Mouse (Mus musculus) heart, embryonic 16.5 days (tissue): Measurements from ENCODE around the gene Vasn. TPM values are rescaled to one million over a fixed set of nuclear protein-coding genes. Genes with fewer than 3 reads are reported as not detected.

ENCODE experiments used
- ATAC-seq: fragments of 200-750 bp; cut with Nextera tagmentation; replicated peaks from 2 replicates; pipeline ENCODE4 v1.8.0; 2017; ENCODE audit warnings: moderate number of reproducible peaks; ENCODE audit not compliant: insufficient read depth, low FRiP score; ENCODE audit errors: extremely low read depth
- H3K27ac ChIP-seq: fragments of 300-500 bp; sonication (generic); 2 replicates; pipeline ENCODE4 v1.5.1; 2014; ENCODE audit warnings: mild to moderate bottlenecking, low read length, control low read depth, moderate library complexity
- H3K27me3 ChIP-seq: fragments of 300-500 bp; sonication (generic); 2 replicates; pipeline ENCODE4 v1.6.1; 2014; ENCODE audit warnings: low read length, mixed read lengths; ENCODE audit not compliant: control insufficient read depth, insufficient read depth
- H3K36me3 ChIP-seq: fragments of 300-500 bp; sonication (generic); 2 replicates; pipeline ENCODE4 v1.6.1; 2014; ENCODE audit not compliant: control insufficient read depth, insufficient read depth
- H3K4me1 ChIP-seq: fragments of 300-500 bp; sonication (generic); 2 replicates; pipeline ENCODE4 v1.6.1; 2014; ENCODE audit warnings: low read length, mixed read lengths; ENCODE audit not compliant: control insufficient read depth, insufficient read depth
- H3K4me2 ChIP-seq: fragments of 300-500 bp; sonication (generic); 2 replicates; pipeline ENCODE4 v1.6.1; 2014; ENCODE audit warnings: low read depth, mild to moderate bottlenecking, control low read depth, low read length
- H3K4me3 ChIP-seq: fragments of 300-500 bp; sonication (generic); 2 replicates; pipeline ENCODE4 v1.5.1; 2014; ENCODE audit warnings: mild to moderate bottlenecking, control low read depth, low read length
- H3K9ac ChIP-seq: fragments of 300-500 bp; sonication (generic); 2 replicates; pipeline ENCODE4 v1.6.1; 2014; ENCODE audit warnings: low read length, control low read depth
- H3K9me3 ChIP-seq: fragments of 300-500 bp; sonication (generic); replicated peaks from 2 replicates; pipeline ENCODE4 v1.6.1; 2016; ENCODE audit warnings: low read length; ENCODE audit not compliant: control insufficient read depth
- WGBS: fragments of 180-500 bp; shearing (Covaris S2); extraction: QIAGEN DNeasy Blood & Tissue Kit; methylation state at CpG from one replicate; pipeline ENCODE4 v1.1.7; 2014; 5-methylcytosine and 5-hydroxymethylcytosine counted together
- polyA plus RNA-seq: library from polyadenylated mRNA; unstranded; fragments of >200 nt; fragmentation: Nextera tagmentation; extraction: Ambion mirVana; gene quantifications from 2 replicates; pipeline ENCODE4 v1.2.1, GENCODE M21; 2015

The Vasn gene
- polyA plus RNA-seq, 1 experiment from 2014 or later: 15.7 TPM

GRCm38 (mm10) chr16:4597296-4597695, 42.4 kb upstream of the Vasn start:
- no peak overlapping the region for H3K4me3 ChIP-seq
- H3K4me1 ChIP-seq: peaks cover 77% of the 10 kb centered on the region
- no peaks in the 10 kb centered on the region for H3K27me3 ChIP-seq
- H3K9me3 ChIP-seq: no peaks in the 10 kb centered on the region
- ATAC-seq: no peak
- 54% methylated on average over 7 of the region's 7 CpGs for WGBS
- 0 out of 2 replicates have a peak overlapping the region, but pooled peaks have one; percentile 8 for H3K4me2 ChIP-seq
- H3K36me3 ChIP-seq: no peaks in the 10 kb centered on the region
- H3K27ac ChIP-seq: peak overlapping the region; percentile 6
- H3K9ac ChIP-seq: no peak overlapping the region

GRCm38 (mm10) chr16:4598041-4598440, 41.7 kb upstream of the Vasn start:
- H3K9ac ChIP-seq: no peak overlapping the region; the same call in 1 of the 2 replicates
- no peak overlapping the region for H3K4me2 ChIP-seq
- H3K36me3 ChIP-seq: no peaks in the 10 kb centered on the region
- H3K27me3 ChIP-seq: no peaks in the 10 kb centered on the region
- 76% methylated on average over 5 of the region's 5 CpGs for WGBS
- H3K4me3 ChIP-seq: no peak overlapping the region
- no peak overlapping the region for H3K27ac ChIP-seq
- no peak for ATAC-seq
- H3K9me3 ChIP-seq: no peaks in the 10 kb centered on the region
- H3K4me1 ChIP-seq: peaks cover 78% of the 10 kb centered on the region

- no peak for ATAC-seq
- peaks cover 84% of the 10 kb centered on the region for H3K4me1 ChIP-seq
- peak overlapping the region; percentile 34 for H3K27ac ChIP-seq
- H3K36me3 ChIP-seq: no peaks in the 10 kb centered on the region
- H3K4me3 ChIP-seq: no peak overlapping the region
- no peak overlapping the region for H3K4me2 ChIP-seq
- WGBS: 31% methylated on average over 6 of the region's 6 CpGs
- H3K9me3 ChIP-seq: no peaks in the 10 kb centered on the region
- no peaks in the 10 kb centered on the region for H3K27me3 ChIP-seq
- H3K9ac ChIP-seq: peak overlapping the region; percentile 38; the same call in 1 of the 2 replicates
Measured at GRCm38 (mm10) chr16:4598891-4599543, 40.7 kb upstream of the Vasn start.

GRCm38 (mm10) chr16:4599616-4600015, 40.1 kb upstream of the Vasn start:
- Histone ChIP-seq H3K9ac (no peak overlapping the region), H3K4me2 (no peak overlapping the region), H3K4me1 (peaks cover 90% of the 10 kb centered on the region), H3K9me3 (no peaks in the 10 kb centered on the region), H3K36me3 (no peaks in the 10 kb centered on the region), H3K27me3 (no peaks in the 10 kb centered on the region), H3K4me3 (no peak overlapping the region), H3K27ac (no peak overlapping the region)
- 85% methylated on average over 3 of the region's 3 CpGs for WGBS
- ATAC-seq: no peak

GRCm38 (mm10) chr16:4600701-4601310, 38.9 kb upstream of the Vasn start:
- H3K4me1 ChIP-seq: peaks cover 93% of the 10 kb centered on the region
- H3K4me3 ChIP-seq: no peak overlapping the region
- H3K27me3 ChIP-seq: no peaks in the 10 kb centered on the region
- 63% methylated on average over 9 of the region's 9 CpGs for WGBS
- H3K27ac ChIP-seq: peak overlapping the region; percentile 61
- no peaks in the 10 kb centered on the region for H3K36me3 ChIP-seq
- peak overlapping the region; percentile 38 for H3K9ac ChIP-seq
- ATAC-seq: no peak
- no peak overlapping the region for H3K4me2 ChIP-seq
- no peaks in the 10 kb centered on the region for H3K9me3 ChIP-seq

- no peaks in the 10 kb centered on the region for H3K36me3 ChIP-seq
- H3K9me3 ChIP-seq: no peaks in the 10 kb centered on the region
- H3K9ac ChIP-seq: peak overlapping the region; percentile 37
- H3K4me3 ChIP-seq: no peak overlapping the region
- H3K27me3 ChIP-seq: no peaks in the 10 kb centered on the region
- peaks cover 93% of the 10 kb centered on the region for H3K4me1 ChIP-seq
- peak overlapping the region; percentile 85 for H3K27ac ChIP-seq
- 15% methylated on average over 3 of the region's 3 CpGs for WGBS
- no peak for ATAC-seq
- no peak overlapping the region for H3K4me2 ChIP-seq
Measured at GRCm38 (mm10) chr16:4602189-4602588, 37.6 kb upstream of the Vasn start.

- H3K4me3 ChIP-seq: no peak overlapping the region
- peak; percentile 53 for ATAC-seq
- H3K36me3 ChIP-seq: no peaks in the 10 kb centered on the region
- H3K27ac ChIP-seq: peak overlapping the region; percentile 85
- H3K4me2 ChIP-seq: peak overlapping the region; percentile 8
- no peaks in the 10 kb centered on the region for H3K27me3 ChIP-seq
- peak overlapping the region; percentile 61 for H3K9ac ChIP-seq
- H3K9me3 ChIP-seq: no peaks in the 10 kb centered on the region
- WGBS: 11% methylated on average over 7 of the region's 7 CpGs
- peaks cover 92% of the 10 kb centered on the region for H3K4me1 ChIP-seq
Measured at GRCm38 (mm10) chr16:4602766-4603452, 36.8 kb upstream of the Vasn start.

- no peaks in the 10 kb centered on the region for H3K9me3 ChIP-seq
- no peaks in the 10 kb centered on the region for H3K27me3 ChIP-seq
- ATAC-seq: no peak
- peak overlapping the region; percentile 85 for H3K27ac ChIP-seq
- no peaks in the 10 kb centered on the region; the same call in 1 of the 2 replicates for H3K36me3 ChIP-seq
- peak overlapping the region; percentile 8; the same call in 1 of the 2 replicates for H3K4me2 ChIP-seq
- H3K4me1 ChIP-seq: peaks cover 89% of the 10 kb centered on the region
- 56% methylated on average over 1 of the region's 1 CpGs for WGBS
- H3K4me3 ChIP-seq: no peak overlapping the region
- H3K9ac ChIP-seq: peak overlapping the region; percentile 61
Measured at GRCm38 (mm10) chr16:4603453-4603837, 36.3 kb upstream of the Vasn start.
